Mouse (Mus musculus) megakaryocyte-erythroid progenitor cell, adult 5-6 weeks (primary cell): ENCODE measurements around the gene Myo9b. TPM values are rescaled to one million over a fixed set of nuclear protein-coding genes. Genes with fewer than 3 reads are reported as not detected.

ENCODE experiments used
- ATAC-seq: replicated peaks from 2 replicates; pipeline ENCODE4 v1.8.0; 2016; ENCODE audit warnings: mild to moderate bottlenecking, inconsistent platforms; ENCODE audit not compliant: severe bottlenecking, poor library complexity, low FRiP score, low TSS enrichment
- total RNA-seq, 2 experiments: library from RNA; stranded (forward) in 1 of 2; stranded (reverse) in 1 of 2; fragments of 200-1000, 215-1000 nt in 1 of 2; fragments of >200 nt in 1 of 2; fragmentation: Nextera tagmentation in 1 of 2; gene quantifications; 2 replicates each; pipeline ENCODE4 v1.2.3; 2014 to 2017

The Myo9b gene
- total RNA-seq, 2 experiments from 2014 or later: 17.6 to 33.2 TPM

DNA sequence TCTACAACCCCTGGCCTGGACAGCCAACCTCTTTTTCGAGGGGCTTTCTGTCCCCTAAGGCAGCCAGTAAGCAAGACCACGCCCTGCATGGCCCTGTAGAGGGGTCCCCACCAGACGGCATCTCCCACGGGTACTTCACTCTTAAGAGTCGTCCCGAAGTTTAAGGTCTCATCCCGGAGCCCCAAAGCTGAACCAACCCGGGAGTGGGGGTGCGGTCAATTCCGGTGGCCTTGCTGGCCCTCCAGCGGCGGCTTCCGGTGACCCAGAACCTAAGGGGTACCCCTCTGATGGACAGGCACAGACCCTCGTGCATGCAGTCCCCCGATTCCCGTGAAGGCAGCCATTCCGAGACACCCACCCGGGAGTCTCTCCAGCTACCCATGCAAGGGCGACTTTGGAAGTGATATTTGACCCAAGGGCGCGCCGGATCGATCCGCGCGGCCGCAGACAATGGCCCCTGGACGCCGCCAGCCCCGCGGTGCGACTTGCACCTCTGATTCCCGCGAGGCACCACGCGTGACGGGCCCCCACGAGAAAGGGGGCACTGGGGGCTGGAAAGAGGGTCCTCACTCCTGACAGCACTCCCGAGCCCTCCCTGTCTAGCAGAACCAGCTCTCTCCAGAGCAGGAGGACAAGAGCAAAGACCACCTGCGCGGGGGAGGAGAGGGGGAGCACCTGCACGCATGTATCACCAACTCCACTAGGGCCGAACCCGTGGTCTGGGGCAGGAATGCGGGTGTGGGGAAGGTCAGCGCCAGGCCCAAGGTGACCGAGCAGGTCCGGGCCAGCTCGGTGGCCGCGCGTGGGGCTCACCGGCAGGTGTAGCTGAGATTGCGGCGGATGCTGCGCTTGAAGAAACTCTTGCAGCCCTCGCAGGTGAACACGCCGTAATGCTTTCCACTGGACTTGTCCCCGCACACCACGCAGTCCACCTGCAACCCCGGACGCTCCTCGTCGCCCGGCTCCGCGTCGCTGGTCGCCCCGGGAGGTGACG, 108.0 kb downstream of the Myo9b start:
- ATAC-seq: no peak

DNA sequence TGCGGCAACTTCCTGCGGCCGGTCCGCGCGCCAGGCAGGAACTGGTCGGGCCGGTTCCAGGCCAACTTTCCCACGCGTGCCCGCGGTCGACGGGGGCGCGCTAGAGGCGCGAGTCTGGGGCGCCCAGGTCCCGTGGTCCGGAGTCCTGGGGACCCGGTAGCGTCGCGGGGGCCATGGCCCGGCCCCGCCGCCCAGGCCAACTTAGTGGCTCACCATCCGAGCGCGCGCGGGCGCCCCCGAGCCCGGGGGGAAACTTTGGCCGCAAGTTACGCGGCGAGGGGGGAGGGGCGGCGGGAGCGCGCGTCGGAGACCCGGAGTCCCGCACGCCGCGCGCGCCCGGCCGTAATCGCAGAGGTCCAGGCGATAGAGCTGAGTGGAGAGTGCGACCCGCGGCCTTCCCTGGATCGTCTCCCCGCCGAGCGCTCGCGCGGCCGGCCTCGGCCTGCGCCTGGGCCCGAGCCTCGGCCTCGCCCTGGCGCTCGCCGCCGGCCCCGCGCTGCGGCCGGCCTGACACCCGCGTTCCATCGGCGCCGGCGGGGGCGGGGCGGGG, 109.0 kb downstream of the Myo9b start, which contains the start of gene Nr2f6:
Gene Nr2f6, minus strand, starts transcription at position 540 of the 550 bp plus-strand sequence.
- ATAC-seq: no peak

DNA sequence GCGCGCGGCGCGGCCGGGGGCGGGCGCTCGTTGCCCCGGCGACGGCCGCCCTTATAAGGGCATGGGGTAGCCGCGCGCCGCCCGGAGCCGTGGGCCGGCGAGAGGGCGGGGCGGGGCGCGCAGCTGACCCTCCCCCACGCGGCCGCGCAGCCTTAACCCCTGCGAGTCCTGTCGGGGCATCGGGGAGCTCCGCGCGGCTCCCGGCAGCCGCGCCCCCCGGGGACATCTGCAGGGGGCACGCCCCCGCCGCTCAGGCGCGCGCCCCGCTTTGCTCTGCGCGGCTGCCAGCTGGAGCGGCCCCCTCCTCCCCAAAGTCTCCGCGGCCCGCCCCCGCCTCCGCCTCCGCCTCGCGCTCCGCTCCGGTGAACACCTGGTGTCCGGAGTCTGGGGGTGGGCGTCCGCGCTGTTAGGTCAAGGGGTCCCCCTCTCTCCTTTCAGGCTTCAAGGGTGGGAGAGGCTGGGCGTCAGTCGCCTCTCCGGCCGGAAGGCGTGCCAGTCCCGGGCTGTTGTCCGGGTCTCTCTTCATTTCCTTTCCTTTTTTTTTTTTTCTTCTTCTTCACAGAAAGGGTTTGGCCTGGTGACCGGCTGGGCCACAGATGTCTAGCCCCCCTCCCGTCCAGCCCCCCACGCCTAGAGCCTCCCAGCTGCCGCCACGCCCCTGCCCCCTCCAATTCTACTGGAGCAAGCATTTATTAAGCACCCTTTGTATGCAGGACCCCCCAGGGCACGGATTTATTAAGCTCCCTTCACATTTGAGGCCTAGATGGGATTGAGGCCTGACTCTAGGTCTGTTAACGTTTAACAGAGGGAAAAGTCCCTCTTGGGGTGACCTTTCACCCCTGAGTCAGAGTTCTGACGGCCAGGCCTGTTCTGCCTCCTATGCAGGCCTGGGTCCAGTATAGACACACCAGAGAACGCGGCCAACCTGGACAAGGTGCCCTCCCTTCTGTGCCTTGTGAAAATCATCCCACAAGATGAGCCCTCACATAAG, 109.8 kb downstream of the Myo9b start:
- ATAC-seq: 0 out of 2 replicates have a peak, but pooled peaks have one; percentile 32

DNA sequence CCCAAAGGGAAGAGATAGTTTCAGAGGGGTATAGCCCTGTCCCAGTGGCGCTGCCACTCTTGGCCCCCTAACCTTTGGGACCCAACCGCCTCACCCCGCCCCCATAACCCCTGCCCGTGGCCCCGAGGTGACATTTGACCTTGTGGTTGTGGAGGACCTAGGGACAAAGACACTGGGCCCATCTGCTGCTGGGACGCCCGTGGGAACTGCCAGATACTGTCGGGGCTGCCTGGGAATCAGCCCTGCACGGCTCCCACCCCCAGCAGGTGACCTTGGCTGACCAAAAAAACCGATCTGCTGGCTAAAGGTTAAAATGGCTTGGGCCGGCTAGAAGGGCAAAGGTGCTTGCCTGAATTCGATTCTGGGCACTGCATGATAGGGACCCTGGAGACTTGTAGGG, 110.9 kb downstream of the Myo9b start:
- ATAC-seq: no peak

DNA sequence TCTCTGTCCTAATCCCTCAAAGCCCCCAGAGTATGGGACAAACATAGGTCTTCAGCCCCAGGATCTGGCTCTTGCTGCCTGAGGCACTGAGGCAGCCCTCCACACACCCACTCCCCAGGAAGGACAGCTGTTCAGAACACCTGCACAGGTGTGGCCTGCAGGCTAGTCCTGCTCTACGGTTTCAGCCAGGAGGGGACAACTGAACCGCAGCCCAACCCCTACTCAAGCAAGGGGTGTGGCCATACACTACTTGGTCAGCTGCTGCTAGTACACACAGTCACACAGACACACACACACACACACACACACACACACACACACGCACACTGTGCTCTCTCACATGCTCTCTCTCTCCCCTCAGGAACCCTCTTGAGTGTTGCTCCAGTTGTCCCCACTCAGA, 111.3 kb downstream of the Myo9b start:
- ATAC-seq: no peak

DNA sequence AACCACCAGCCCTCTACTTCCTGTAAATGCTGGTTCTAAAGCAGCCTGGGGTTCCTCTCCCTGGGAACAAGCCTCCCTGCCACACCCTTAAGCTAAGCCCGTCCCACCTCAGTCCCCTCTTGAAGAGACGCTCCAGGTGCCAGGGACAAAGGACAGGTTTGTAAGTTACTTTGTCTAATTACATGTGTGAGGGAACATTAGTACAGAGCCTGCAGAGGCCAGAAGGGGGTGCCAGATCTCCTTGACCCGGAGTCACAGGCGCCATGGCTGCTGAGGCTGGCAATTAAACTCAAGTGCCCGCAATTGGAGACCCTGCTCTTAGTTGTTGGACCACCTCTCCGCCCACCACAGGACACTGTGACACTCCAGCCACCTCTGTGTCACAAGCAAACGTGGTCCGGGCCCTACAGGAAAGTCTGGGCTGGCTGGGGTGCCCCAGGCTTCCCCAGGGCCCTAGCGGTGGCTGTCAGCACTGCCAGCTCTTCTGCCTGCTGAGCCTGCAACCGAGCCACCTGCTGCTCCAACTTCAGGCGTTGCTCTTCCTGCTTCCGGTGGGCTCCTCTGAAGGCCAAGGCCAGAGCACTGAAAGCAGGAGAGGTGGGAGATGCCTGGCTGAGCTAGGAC, 112.8 kb downstream of the Myo9b start:
- no peak for ATAC-seq

DNA sequence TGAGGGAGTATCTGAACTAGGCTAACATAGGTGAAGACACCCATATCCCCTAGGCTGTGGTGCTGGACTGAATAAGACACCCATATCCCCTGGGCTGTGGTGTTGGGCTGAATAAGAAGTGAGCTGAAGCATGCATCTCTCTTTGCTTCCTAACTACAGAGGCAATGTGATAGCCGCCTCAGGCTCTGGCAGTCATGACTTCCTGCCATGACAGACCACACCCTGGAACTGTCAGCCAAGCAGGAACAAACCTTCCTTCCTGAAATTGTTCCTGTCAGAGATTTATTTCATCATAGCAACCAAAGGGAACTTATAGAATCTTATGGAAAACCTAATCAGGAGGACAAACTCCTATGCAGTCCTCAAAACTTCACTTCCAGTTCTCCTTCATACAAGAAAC, 115.8 kb downstream of the Myo9b start:
- no peak for ATAC-seq

DNA sequence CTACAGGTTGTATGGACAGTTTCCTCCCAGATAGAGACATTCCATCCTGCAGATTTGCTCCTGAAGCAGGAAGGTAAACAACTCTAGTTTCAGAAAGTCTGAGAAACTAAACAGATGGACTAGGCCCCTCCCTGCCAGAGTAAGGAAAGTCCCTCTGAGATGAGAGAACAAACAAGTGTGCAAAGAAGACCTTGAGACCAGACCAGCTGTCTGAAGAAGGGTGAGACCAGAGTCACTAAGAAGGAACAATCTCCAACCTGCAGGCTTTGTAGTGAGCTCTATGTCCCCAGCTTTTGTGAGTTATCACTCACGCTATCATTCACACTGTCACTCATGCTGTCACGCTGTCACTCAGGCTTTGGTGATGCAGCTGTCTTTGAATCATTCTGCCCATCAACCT, 119.2 kb downstream of the Myo9b start:
- no peak for ATAC-seq

DNA sequence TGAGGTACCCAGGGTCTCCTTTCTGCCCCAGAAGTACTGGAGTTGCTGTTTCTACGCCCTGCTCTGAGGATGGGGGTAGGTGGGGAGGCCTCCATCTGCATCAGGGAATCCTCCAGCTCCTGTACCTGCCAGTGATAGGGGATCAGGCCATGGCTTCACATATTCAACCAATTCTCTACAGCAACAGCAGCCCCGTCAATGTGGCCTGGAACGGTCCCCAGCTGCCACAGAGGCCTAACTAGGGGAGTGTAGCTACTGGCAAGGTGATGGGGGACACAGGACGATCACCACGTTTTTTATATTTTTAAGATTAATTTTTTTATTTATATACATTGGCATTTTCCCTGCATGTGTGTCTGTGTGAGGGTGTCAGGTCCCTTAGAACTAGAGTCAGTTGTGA, 119.9 kb downstream of the Myo9b start:
- ATAC-seq: no peak

DNA sequence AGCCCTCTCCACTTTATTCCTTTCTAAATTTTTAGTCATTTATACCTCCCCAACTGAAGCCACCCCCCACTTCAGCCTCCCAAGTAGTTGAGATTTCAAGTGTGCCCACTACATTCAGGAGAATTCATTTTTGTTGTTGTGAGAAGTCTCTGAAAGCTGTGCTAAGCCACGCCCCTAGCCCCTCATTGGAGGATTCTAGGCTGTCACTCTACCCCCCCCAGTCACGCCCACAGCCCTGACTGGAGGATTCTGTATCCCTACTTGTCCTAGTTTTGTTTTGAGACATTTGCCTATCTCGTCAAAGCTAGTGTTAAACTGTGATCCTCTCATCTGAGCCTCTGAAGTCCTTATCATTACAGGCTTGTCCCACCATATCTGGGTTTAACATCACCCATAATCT, 120.4 kb downstream of the Myo9b start:
- ATAC-seq: 0 out of 2 replicates have a peak, but pooled peaks have one; percentile 53

DNA sequence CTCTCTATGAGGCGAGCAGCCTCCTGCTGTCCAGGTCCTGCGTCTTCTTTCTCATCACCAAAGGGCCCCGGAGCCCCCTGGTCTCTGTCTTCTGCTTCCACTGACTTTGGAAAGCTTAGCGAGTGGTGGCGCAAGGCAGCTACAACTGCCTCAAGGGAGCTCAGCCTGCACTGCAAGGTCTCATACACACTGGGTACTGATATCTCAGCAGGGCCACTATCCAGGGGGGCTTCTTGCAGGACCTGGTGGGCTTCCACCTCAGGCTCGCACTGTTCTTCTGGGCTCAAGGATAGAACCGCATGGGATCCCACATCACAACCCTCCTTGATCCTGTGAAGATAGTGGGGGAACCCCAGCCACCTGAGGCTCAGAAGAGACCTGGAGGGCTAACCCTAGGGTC, 122.0 kb downstream of the Myo9b start:
- ATAC-seq: no peak

DNA sequence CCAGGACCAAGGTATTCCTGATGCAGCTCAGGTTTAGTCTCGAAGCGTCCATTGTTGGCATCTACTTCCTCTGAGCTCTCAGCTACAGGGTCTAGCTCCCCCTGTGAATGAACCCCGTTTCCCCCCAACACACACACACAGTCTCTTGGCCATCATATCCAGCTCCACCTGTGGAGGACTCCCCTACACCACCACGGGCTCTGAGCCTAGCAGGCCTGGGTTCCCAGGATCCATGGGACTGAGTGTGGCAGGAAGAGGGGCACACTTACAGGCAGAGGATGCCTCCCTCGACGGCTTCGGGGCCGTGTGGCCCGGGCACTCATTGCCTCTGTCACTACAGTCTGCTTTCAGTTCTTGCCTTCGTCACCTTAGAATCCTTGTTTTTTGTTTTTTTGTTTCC, 122.6 kb downstream of the Myo9b start:
- no peak for ATAC-seq

DNA sequence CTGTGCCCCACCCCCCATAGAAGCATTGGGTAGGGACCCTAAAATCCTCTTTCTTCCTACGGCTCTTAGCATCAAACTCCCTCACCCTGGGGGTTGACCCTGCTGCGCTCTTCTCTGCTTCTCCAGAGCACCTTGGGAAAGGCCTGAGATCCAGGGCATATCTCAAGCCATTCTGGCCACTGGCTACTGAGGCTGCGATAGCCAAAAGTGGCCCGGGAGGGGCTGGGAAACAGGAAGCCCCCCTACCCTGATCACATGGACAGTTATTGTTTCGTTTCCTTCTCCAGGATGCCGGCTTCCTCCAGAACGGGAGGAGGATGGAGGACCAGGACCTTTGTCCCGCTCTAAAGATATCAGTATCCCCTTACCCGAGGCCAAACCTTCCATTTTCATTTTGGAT, 123.1 kb downstream of the Myo9b start, which contains the start of gene Ushbp1:
Gene Ushbp1, minus strand, starts transcription at position 174 of the 400 bp plus-strand sequence.
- no peak for ATAC-seq

DNA sequence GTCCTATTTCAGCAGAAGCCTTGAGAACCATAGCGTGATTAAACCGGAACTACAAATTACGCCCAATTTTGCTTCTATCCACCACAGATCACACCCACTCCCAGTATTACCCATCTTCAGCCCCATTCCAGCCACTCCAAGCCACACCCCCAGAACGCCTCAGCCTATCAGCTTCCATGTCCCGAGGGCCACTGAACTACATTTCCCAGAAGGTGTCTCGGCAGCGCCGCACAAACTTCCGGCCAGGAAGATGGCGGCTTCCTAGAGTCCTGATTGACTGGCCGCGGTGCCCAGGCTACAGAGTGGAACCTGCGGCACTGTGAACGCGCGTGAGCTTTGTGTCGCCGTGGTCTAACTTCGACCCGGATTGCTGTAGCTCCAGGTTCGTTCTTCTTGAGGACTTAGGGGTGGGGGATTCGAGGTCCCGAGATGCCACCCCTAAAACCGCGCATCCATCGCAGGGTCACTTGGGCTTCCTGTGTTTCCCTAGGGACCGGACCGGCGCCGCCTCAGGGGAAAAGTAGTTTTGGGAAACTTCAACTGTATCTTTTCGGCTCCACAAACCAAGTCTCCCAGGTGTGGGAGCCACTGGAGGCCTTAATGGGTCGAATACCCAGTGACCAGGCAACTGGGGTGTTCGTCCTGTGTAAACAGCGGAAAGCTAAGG, 124.3 kb downstream of the Myo9b start, which contains the start of gene Babam1:
Gene Babam1, plus strand, starts transcription at position 223 of the 667 bp plus-strand sequence.
- ATAC-seq: peak; percentile 99

DNA sequence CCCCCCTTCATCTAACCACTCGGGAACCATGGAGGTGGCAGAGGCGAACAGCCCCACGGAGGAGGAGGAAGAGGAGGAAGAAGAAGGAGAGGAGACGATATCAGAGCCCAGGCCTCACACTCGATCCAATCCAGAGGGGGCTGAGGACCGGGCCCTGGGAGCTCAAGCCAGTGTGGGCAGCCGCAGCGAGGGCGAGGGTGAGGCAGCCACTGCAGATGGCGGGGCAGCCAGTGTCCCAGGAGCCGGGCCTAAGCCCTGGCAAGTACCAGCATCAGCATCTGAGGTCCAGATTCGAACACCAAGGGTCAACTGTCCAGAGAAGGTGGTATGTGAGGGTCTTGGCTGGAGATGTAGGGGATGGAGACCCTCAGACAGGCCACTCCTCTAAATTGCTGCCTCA, 125.2 kb downstream of the Myo9b start:
- no peak for ATAC-seq

DNA sequence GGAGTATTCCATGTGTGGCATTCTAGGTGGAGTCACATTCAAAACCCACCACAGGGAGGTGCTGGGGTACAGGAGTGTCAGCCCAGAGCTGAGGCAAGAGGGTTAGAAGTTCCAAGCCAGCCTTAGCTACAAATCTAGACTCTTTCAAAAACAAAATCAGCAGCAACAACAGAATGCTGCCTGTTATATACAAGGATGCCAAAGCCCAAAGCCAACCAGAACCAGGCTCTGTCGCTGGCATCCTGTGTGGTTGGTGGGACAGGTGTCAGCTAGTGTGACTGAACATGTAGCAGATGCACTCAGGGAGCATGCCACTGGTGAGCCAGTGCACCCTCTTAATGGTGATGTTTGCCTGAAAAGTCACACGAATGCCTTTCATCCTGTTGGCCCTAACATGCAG, 128.3 kb downstream of the Myo9b start:
- no peak for ATAC-seq

DNA sequence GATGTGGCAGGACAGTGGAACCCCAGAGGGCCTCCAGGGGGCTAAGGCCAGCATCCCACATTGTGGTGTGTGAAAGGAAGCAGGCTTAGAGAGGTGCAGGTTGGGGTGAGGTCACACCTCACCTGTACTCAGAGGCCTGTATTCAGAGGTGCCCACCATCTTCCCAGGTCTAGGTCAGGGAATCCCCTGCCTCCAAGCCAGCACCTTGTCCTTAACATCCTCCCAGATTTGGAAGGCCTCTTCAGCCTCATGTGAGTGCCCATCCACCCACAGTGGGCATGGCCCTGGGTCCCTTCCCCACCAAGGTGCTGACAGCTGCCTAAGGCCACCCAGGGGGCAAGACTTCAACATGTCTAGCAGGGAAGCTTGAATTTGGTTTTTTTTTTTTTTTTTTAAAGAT, 128.9 kb downstream of the Myo9b start:
- ATAC-seq: no peak

DNA sequence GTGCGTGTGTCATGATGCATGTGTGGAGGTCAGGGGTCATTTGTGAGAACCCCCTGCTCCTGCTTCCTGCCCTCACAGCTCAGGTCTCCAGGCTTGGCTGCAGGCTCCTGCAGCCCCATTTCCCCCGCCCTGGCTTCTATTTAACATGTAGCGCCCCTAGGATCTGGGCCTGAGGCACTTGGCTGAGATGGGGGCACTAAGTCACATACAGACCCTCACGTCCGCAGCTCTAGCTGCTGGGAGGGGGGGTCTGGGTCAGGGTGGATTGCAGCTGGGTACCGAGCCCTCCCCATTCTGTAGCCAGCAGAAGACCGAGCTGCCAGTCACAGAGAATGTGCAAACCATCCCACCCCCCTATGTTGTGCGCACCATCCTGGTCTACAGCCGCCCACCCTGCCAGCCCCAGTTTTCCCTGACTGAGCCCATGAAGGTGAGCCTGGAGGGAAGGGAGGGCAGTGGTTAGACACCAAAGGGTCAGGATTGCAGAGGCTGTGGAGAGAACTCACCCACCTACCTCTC, 130.0 kb downstream of the Myo9b start:
- ATAC-seq: no peak
